Mouse (Mus musculus) thymus, postnatal 14 days (tissue): ENCODE data around the gene Lenep.

ENCODE experiments used
- DNase-seq: peaks from one replicate; pipeline ENCODE4 v3.0.0; 2021

Gene Lenep

GRCm38 (mm10) chr3:89419571-89419970, 17.0 kb upstream of the Lenep start:
- no peak for DNase-seq

- no peak for DNase-seq
Observed at GRCm38 (mm10) chr3:89418861-89419250, 16.3 kb upstream of the Lenep start.

GRCm38 (mm10) chr3:89418170-89418860, 15.7 kb upstream of the Lenep start, which contains the start of the genes Cks1b and Shc1:
Gene Cks1b (minus strand): TSS chr3:89418383.
Gene Shc1 (plus strand): TSS chr3:89418443.
- DNase-seq: peak; percentile 90

- no peak for DNase-seq
Observed at GRCm38 (mm10) chr3:89417840-89418169, 15.2 kb upstream of the Lenep start.

GRCm38 (mm10) chr3:89417131-89417530, 14.5 kb upstream of the Lenep start:
- no peak for DNase-seq

GRCm38 (mm10) chr3:89416158-89416557, 13.6 kb upstream of the Lenep start:
- DNase-seq: no peak

GRCm38 (mm10) chr3:89411490-89412393, 9.1 kb upstream of the Lenep start, which contains the start of gene Flad1:
Gene Flad1 (minus strand): TSS chr3:89411870.
- peak; percentile 98 for DNase-seq

GRCm38 (mm10) chr3:89410864-89411263, 8.3 kb upstream of the Lenep start:
- no peak for DNase-seq

- no peak for DNase-seq
Observed at GRCm38 (mm10) chr3:89409701-89410100, 7.1 kb upstream of the Lenep start.

- DNase-seq: no peak
Observed at GRCm38 (mm10) chr3:89408448-89408847, 5.9 kb upstream of the Lenep start.

- no peak for DNase-seq
Observed at GRCm38 (mm10) chr3:89406887-89407286, 4.3 kb upstream of the Lenep start.

- DNase-seq: no peak
Observed at GRCm38 (mm10) chr3:89401329-89401728, 1.3 kb downstream of the Lenep start.

- DNase-seq: no peak
Observed at GRCm38 (mm10) chr3:89396654-89397005, 6.0 kb downstream of the Lenep start.

GRCm38 (mm10) chr3:89395806-89396653, 6.6 kb downstream of the Lenep start:
- peak; percentile 88 for DNase-seq

GRCm38 (mm10) chr3:89395419-89395805, 7.2 kb downstream of the Lenep start:
- no peak for DNase-seq

GRCm38 (mm10) chr3:89394894-89395256, 7.7 kb downstream of the Lenep start:
- no peak for DNase-seq

- no peak for DNase-seq
Observed at GRCm38 (mm10) chr3:89394006-89394893, 8.3 kb downstream of the Lenep start, which contains the start of gene Zbtb7b. Gene Zbtb7b (minus strand): TSS chr3:89394776.

GRCm38 (mm10) chr3:89393605-89394004, 9.0 kb downstream of the Lenep start:
- peak; percentile 73 for DNase-seq

- DNase-seq: no peak
Observed at GRCm38 (mm10) chr3:89392871-89393311, 9.7 kb downstream of the Lenep start.

- no peak for DNase-seq
Observed at GRCm38 (mm10) chr3:89391663-89392511, 10.7 kb downstream of the Lenep start.
